Mouse (Mus musculus): ENCODE results near the gene Ctrc.

The Ctrc gene

GRCm38 (mm10) chr4:141845999-141846398 is at the start of gene Ctrc:
Gene Ctrc (minus strand): TSS chr4:141846359.
- DNase-seq, result no peak

GRCm38 (mm10) chr4:141895772-141896171 is 49.6 kb upstream of the Ctrc start:
- DNase-seq, result no peak

- no peak for DNase-seq
Measured at GRCm38 (mm10) chr4:141893157-141893784, 47.1 kb upstream of the Ctrc start.

- no peak for DNase-seq
Measured at GRCm38 (mm10) chr4:141886385-141886968, 40.3 kb upstream of the Ctrc start.

GRCm38 (mm10) chr4:141885451-141885850 is 39.3 kb upstream of the Ctrc start:
- DNase-seq, result no peak

- no peak for DNase-seq
Measured at GRCm38 (mm10) chr4:141882858-141883257, 36.7 kb upstream of the Ctrc start.

- peak; percentile 51 for DNase-seq
Measured at GRCm38 (mm10) chr4:141881950-141882349, 35.8 kb upstream of the Ctrc start.

GRCm38 (mm10) chr4:141881289-141881914 is 35.2 kb upstream of the Ctrc start:
- DNase-seq, result no peak

GRCm38 (mm10) chr4:141879875-141880274 is 33.7 kb upstream of the Ctrc start:
- DNase-seq, result no peak

GRCm38 (mm10) chr4:141879074-141879473 is 32.9 kb upstream of the Ctrc start:
- no peak for DNase-seq

GRCm38 (mm10) chr4:141878621-141879020 is 32.5 kb upstream of the Ctrc start:
- DNase-seq, result no peak

- no peak for DNase-seq
Measured at GRCm38 (mm10) chr4:141875481-141876108, 29.4 kb upstream of the Ctrc start.

- peak; percentile 87 for DNase-seq
Measured at GRCm38 (mm10) chr4:141874601-141875460, 28.7 kb upstream of the Ctrc start, which contains the start of gene Efhd2. Gene Efhd2 (minus strand): TSS chr4:141874920.

GRCm38 (mm10) chr4:141874111-141874600 is 28.0 kb upstream of the Ctrc start:
- DNase-seq, result no peak

- peak; percentile 54 for DNase-seq
Measured at GRCm38 (mm10) chr4:141872977-141873376, 26.8 kb upstream of the Ctrc start.

- DNase-seq, result no peak
Measured at GRCm38 (mm10) chr4:141871909-141872308, 25.8 kb upstream of the Ctrc start.

GRCm38 (mm10) chr4:141871333-141871725 is 25.2 kb upstream of the Ctrc start:
- DNase-seq, result no peak

- peak; percentile 82 for DNase-seq
Measured at GRCm38 (mm10) chr4:141870666-141871332, 24.6 kb upstream of the Ctrc start.

GRCm38 (mm10) chr4:141869436-141870215 is 23.5 kb upstream of the Ctrc start:
- peak; percentile 49 for DNase-seq

GRCm38 (mm10) chr4:141868051-141868450 is 21.9 kb upstream of the Ctrc start:
- no peak for DNase-seq

- peak; percentile 54 for DNase-seq
Measured at GRCm38 (mm10) chr4:141867498-141867897, 21.3 kb upstream of the Ctrc start.

Data from lung, postnatal 36 days (tissue).